Mouse (Mus musculus): ENCODE measurements around the gene Gdf10.

DNA sequence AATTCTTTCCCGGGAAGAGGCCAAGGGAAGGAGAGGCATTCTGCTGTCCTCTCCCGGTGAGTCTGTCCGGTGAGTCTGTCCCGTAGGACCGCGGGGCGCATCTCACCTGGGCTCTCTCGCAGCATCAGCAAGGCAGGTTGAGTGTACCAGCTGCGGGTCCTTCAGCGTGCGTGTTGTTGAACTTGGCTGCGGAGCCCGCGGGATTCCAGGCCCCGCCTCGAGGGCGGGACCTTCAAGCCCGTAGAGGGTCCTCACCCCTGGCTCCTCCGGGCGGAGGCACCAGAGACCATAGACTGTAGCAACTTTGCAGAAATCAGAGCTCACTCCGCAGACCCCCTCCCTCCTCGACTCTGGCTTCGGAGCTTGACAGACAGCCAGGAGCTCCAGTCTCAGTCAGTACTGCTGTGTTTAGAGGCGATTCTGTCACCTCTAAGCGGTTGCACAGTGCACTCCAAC, 55.2 kb downstream of the Gdf10 start, which contains the start of gene Zfp488:
- TF ChIP-seq POLR2A (IDR thresholded peaks at IDR 0.05; ENCODE audit: control insufficient read depth in 1 of 2, insufficient read depth in 1 of 2, low read depth in 1 of 2, low read length in 2 of 2, poor library complexity in 1 of 2) (no peak), CTCF (IDR thresholded peaks at IDR 0.05 in 2 of 3, conservative IDR thresholded peaks at IDR 0.05 in 1 of 3; ENCODE audit: control insufficient read depth in 1 of 3, insufficient read depth in 1 of 3, low read depth in 2 of 3, low read length in 3 of 3, poor library complexity in 1 of 3, severe bottlenecking in 1 of 3) (no peak), MYC (IDR thresholded peaks at IDR 0.05; ENCODE audit: low read depth, low read length) (no peak), POLR2AphosphoS2 (IDR thresholded peaks at IDR 0.05; ENCODE audit: low read length) (no peak), MAFK (IDR thresholded peaks at IDR 0.05; ENCODE audit: borderline replicate concordance, low read depth, low read length) (no peak), ETS1 (IDR thresholded peaks at IDR 0.05; ENCODE audit: low read depth, low read length) (no peak), TCF12 (IDR thresholded peaks at IDR 0.05; ENCODE audit: low read depth, low read length) (no peak)

Data from MEL (cell line).